Mouse (Mus musculus) testis, adult 2 months (tissue): ENCODE results near the gene Dlat.

ENCODE experiments used
- CTCF ChIP-seq: fragments of 200-500 bp; IDR thresholded peaks from 2 replicates; pipeline ENCODE4 v1.5.1; 2012; ENCODE audit warnings: low read depth, mild to moderate bottlenecking, inconsistent platforms, low read length, moderate library complexity; ENCODE audit not compliant: control insufficient read depth, insufficient read depth, insufficient replicate concordance
- POLR2A ChIP-seq: fragments of 200-500 bp; IDR thresholded peaks from 2 replicates; pipeline ENCODE4 v1.6.1; 2012; ENCODE audit warnings: low read depth, mild to moderate bottlenecking, inconsistent platforms, low read length, moderate library complexity; ENCODE audit not compliant: control insufficient read depth

DNA sequence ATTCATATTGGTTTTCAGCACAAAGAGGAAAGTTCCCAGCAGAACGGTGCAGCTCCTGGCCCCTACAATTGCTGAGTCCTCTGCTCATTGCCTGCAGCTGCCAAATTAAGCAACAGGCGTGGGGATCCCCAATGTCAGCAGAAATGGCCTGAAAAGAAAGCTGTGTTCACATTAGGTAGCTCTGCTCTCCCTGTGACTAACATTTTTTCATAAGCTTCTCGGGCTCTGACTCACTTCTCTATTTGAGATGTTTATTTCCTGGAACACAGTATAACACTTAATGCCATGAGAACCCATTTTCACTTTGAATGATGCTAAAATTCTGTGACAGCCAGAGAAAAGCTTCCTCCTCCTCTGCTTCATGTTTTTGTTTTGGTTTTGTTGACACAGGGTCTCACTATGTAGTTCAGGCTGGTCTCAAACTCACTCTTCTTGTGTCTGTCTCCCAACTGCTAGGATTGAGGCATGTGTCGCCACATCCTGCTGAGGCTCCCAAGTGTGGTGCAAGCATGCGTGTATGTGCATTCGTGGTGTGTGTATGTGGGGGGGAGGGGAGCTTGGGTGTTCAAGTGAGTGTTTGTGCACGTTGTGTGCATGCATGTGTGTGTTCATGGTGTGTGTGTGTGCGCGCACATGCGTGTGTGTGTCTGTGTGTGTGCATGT lies 68.6 kb downstream of the Dlat start:
- no peak for TF ChIP-seq CTCF
- TF ChIP-seq POLR2A, result no peak
